Mouse (Mus musculus): ENCODE data around the gene Vezf1.

DNA sequence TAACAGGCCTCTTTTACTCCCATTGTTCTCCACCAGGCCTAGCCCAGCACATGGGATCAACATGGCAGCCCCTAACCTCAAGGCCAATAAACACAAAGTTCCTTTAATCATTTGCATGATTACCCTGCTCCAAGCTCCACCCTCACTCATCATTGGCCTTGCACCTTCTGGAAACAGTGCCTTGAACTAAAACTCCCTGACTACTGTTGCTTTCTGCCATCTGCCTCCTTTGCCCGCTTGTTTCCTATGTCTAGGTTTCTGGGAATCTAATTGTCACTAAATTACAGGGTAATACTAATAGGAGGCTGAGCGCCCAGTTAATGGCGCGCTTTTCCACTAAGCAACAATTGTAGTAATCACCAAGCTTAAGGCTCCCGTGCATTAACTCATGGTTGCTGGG, 36.3 kb upstream of the Vezf1 start:
- TF ChIP-seq CTCF (conservative IDR thresholded peaks at IDR 0.05 in 1 of 2, IDR thresholded peaks at IDR 0.05 in 1 of 2; ENCODE audit: low read depth in 2 of 2, low read length in 2 of 2) (no peak), GABPA (IDR thresholded peaks at IDR 0.05; ENCODE audit: insufficient replicate concordance, low read depth, low read length) (no peak), POLR2A (IDR thresholded peaks at IDR 0.05; ENCODE audit: low read depth, low read length) (no peak), E2F4 (IDR thresholded peaks at IDR 0.05; ENCODE audit: insufficient replicate concordance, low read depth, low read length) (no peak), EP300 (IDR thresholded peaks at IDR 0.05; ENCODE audit: low read length) (no peak), CHD1 (IDR thresholded peaks at IDR 0.05; ENCODE audit: low read depth, low read length) (no peak), MAFK (IDR thresholded peaks at IDR 0.05; ENCODE audit: insufficient replicate concordance, low read length) (no peak), USF1 (IDR thresholded peaks at IDR 0.05; ENCODE audit: low read depth, low read length) (no peak), USF2 (conservative IDR thresholded peaks at IDR 0.05; ENCODE audit: low read depth, low read length) (no peak)
